Mouse (Mus musculus) sigmoid colon, adult 10 weeks (tissue): ENCODE measurements around the gene Gm28897. TPM values are rescaled to one million over a fixed set of nuclear protein-coding genes. Genes with fewer than 3 reads are reported as not detected.

ENCODE experiments used
- polyA plus RNA-seq: library from polyadenylated mRNA; stranded (reverse); fragments of 350-450 nt; fragmentation: Illumina TruSeq; extraction: RNeasy Lipid Tissue Mini Kit (QIAGEN cat#74804); gene quantifications from one replicate; pipeline ENCODE4 v1.2.3, GENCODE M21; 2014; ENCODE audit warnings: low read depth, low replicate concordance

The Gm28897 gene
- not detected for polyA plus RNA-seq

DNA sequence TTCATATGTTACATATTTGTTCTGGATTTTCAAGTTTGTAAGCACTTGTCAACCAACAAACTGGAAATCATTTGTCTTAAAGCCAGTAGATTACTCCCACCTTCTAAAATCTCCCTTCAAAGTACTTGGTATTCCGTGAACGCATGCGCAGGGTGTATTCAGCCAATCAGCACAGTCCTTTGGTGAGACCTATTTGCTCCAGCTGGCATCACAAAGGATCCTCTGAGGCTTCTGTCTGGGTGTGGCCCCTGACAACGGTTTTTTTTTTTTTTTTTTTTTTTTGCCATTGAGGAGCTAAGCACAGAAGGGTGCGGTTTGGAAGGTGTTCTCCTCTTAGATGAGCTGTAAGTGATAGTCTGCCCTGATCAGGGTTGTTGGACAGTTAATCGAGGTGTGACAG lies at the start of gene Gm28897:
Gene Gm28897, plus strand, starts transcription at position 301 of the 400 bp plus-strand sequence.

